Mouse (Mus musculus): ENCODE measurements around the gene Pde10a. TPM values are rescaled to one million over a fixed set of nuclear protein-coding genes. Genes with fewer than 3 reads are reported as not detected.

Pde10a gene
- polyA plus RNA-seq, 1 experiment from 2014 or later = 2.5 TPM

GRCm38 (mm10) chr17:8912933-8913332 is 387.8 kb downstream of the Pde10a start:
- no peak for ATAC-seq (ENCODE audit: insufficient number of reproducible peaks, insufficient read depth, low FRiP score, low read depth)
- H3K9ac ChIP-seq (ENCODE audit: low read length) = no peak overlapping the region
- H3K9me3 ChIP-seq (ENCODE audit: control insufficient read depth, low read length) = no peaks in the 10 kb centered on the region
- H3K27ac ChIP-seq (replicated peaks in 1 of 2; ENCODE audit: control insufficient read depth in 1 of 2, insufficient read depth in 1 of 2, low read depth in 2 of 2, low read length in 2 of 2) = no peak overlapping the region
- H3K4me3 ChIP-seq (ENCODE audit: control insufficient read depth in 1 of 2, insufficient read depth in 1 of 2, low read depth in 1 of 2, low read length in 2 of 2) = no peak overlapping the region
- H3K27me3 ChIP-seq (ENCODE audit: control insufficient read depth, insufficient read depth, low read length) = no peaks in the 10 kb centered on the region
- no peak overlapping the region for H3K4me2 ChIP-seq (ENCODE audit: low read length)
- WGBS = 89% methylated on average over 3 of the region's 3 CpGs
- no peaks in the 10 kb centered on the region for H3K4me1 ChIP-seq (ENCODE audit: control insufficient read depth in 2 of 2, insufficient read depth in 2 of 2, low read length in 2 of 2)
- no peaks in the 10 kb centered on the region for H3K36me3 ChIP-seq (ENCODE audit: control insufficient read depth, insufficient read depth, low read length)

DNA sequence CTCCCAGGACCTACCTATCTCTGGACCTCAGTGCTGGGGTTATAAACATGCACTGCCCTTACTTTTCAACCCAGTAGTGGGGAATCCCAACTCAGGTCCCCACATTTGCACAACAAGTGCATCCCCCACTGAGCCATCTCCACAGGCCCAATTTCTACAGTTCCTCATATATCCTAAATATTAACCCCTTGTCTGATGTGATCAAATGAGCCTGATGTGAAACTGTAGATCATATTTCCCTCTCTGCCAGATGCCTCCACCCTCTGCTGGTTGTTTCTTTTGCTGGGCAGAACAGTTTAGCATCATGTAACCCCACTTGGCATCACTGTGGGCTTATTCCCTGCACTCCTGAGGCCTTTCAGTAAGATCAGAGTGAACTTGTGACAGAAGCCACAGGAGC is 390.5 kb downstream of the Pde10a start:
- Histone ChIP-seq H3K4me2 (ENCODE audit: low read length) (no peak overlapping the region), H3K9me3 (ENCODE audit: control insufficient read depth, low read length) (no peaks in the 10 kb centered on the region), H3K9ac (ENCODE audit: low read length) (no peak overlapping the region), H3K27ac (replicated peaks in 1 of 2; ENCODE audit: control insufficient read depth in 1 of 2, insufficient read depth in 1 of 2, low read depth in 2 of 2, low read length in 2 of 2) (no peak overlapping the region), H3K36me3 (ENCODE audit: control insufficient read depth, insufficient read depth, low read length) (no peaks in the 10 kb centered on the region), H3K27me3 (ENCODE audit: control insufficient read depth, insufficient read depth, low read length) (0 out of 2 replicates have a peak, but pooled peaks cover 3% of the 10 kb centered on the region), H3K4me1 (ENCODE audit: control insufficient read depth in 2 of 2, insufficient read depth in 2 of 2, low read length in 2 of 2) (no peaks in the 10 kb centered on the region), H3K4me3 (ENCODE audit: control insufficient read depth in 1 of 2, insufficient read depth in 1 of 2, low read depth in 1 of 2, low read length in 2 of 2) (no peak overlapping the region)
- ATAC-seq (ENCODE audit: insufficient number of reproducible peaks, insufficient read depth, low FRiP score, low read depth) = no peak

DNA sequence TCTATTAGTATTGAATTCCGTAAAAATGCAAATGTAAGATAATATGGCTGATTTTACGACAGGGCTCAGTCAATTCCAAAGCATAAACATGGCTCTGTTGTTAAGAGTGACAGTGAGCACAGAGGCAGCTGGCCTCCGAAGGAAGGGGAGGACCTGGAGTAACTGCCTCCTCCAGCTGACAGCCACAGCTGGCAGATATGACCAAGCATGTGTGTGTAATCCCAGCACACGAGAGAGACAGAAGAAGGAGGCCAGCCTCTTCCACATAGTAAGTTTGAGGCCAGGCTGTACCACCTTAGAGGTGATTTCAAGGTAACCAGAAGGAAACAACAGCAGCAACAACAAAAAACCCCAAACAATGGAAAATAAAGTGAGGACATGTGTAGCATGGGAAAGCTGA is 397.9 kb downstream of the Pde10a start:
- Histone ChIP-seq H3K4me3 (ENCODE audit: control insufficient read depth in 1 of 2, insufficient read depth in 1 of 2, low read depth in 1 of 2, low read length in 2 of 2) (no peak overlapping the region), H3K4me2 (ENCODE audit: low read length) (no peak overlapping the region), H3K36me3 (ENCODE audit: control insufficient read depth, insufficient read depth, low read length) (no peaks in the 10 kb centered on the region), H3K27me3 (ENCODE audit: control insufficient read depth, insufficient read depth, low read length) (peaks cover 26% of the 10 kb centered on the region), H3K9me3 (ENCODE audit: control insufficient read depth, low read length) (no peaks in the 10 kb centered on the region), H3K27ac (replicated peaks in 1 of 2; ENCODE audit: control insufficient read depth in 1 of 2, insufficient read depth in 1 of 2, low read depth in 2 of 2, low read length in 2 of 2) (no peak overlapping the region), H3K9ac (ENCODE audit: low read length) (no peak overlapping the region), H3K4me1 (ENCODE audit: control insufficient read depth in 2 of 2, insufficient read depth in 2 of 2, low read length in 2 of 2) (peaks cover 0 to 2% of the 10 kb centered on the region in 2 experiments; a peak in 1 of 4 replicates)
- 63% methylated on average over 4 of the region's 4 CpGs for WGBS
- no peak for ATAC-seq (ENCODE audit: insufficient number of reproducible peaks, insufficient read depth, low FRiP score, low read depth)

GRCm38 (mm10) chr17:8923727-8924126 is 398.6 kb downstream of the Pde10a start:
- 33% methylated on average over 8 of the region's 8 CpGs for WGBS
- no peak overlapping the region for H3K9ac ChIP-seq (ENCODE audit: low read length)
- no peaks in the 10 kb centered on the region for H3K36me3 ChIP-seq (ENCODE audit: control insufficient read depth, insufficient read depth, low read length)
- no peaks in the 10 kb centered on the region for H3K9me3 ChIP-seq (ENCODE audit: control insufficient read depth, low read length)
- H3K4me2 ChIP-seq (ENCODE audit: low read length) = no peak overlapping the region
- peaks cover 26% of the 10 kb centered on the region for H3K27me3 ChIP-seq (ENCODE audit: control insufficient read depth, insufficient read depth, low read length)
- H3K4me3 ChIP-seq (ENCODE audit: control insufficient read depth in 1 of 2, insufficient read depth in 1 of 2, low read depth in 1 of 2, low read length in 2 of 2) = no peak overlapping the region
- no peak overlapping the region for H3K27ac ChIP-seq (replicated peaks in 1 of 2; ENCODE audit: control insufficient read depth in 1 of 2, insufficient read depth in 1 of 2, low read depth in 2 of 2, low read length in 2 of 2)
- H3K4me1 ChIP-seq (ENCODE audit: control insufficient read depth in 2 of 2, insufficient read depth in 2 of 2, low read length in 2 of 2) = peaks cover 0 to 2% of the 10 kb centered on the region in 2 experiments; a peak in 1 of 4 replicates
- ATAC-seq (ENCODE audit: insufficient number of reproducible peaks, insufficient read depth, low FRiP score, low read depth) = no peak

DNA sequence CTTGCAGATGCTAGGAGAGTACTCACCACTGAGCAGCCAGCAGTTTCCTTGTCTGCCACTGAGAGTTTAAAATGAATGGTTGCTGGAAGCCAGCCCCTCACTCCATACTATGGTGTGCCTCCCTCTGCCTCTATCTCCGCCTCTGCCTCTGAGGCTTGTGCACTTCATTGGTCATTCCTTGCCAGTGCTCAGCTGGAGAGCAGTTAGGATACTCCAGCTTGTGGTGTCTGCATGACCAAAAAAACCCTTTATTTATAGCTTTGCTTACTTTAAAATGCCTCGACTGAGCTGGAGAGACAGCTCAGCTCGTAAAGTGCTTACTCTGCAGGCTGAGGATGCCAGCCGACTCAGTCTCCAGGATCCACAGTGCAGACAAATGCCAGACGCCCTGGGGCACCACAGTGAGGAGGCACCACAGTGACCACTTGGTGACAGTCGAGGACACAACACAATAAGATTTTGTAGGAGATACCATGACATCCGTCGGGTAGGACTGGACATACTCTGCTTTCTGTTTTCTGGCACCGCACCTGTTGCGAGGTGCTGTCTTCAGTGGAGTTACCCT is 400.7 kb downstream of the Pde10a start:
- no peak overlapping the region for H3K9ac ChIP-seq (ENCODE audit: low read length)
- no peaks in the 10 kb centered on the region for H3K9me3 ChIP-seq (ENCODE audit: control insufficient read depth, low read length)
- peaks cover 2 to 4% of the 10 kb centered on the region in 2 experiments; a peak in 1 of 4 replicates for H3K4me1 ChIP-seq (ENCODE audit: control insufficient read depth in 2 of 2, insufficient read depth in 2 of 2, low read length in 2 of 2)
- no peak overlapping the region for H3K4me3 ChIP-seq (ENCODE audit: control insufficient read depth in 1 of 2, insufficient read depth in 1 of 2, low read depth in 1 of 2, low read length in 2 of 2)
- peaks cover 26% of the 10 kb centered on the region for H3K27me3 ChIP-seq (ENCODE audit: control insufficient read depth, insufficient read depth, low read length)
- no peak overlapping the region for H3K4me2 ChIP-seq (ENCODE audit: low read length)
- H3K27ac ChIP-seq (replicated peaks in 1 of 2; ENCODE audit: control insufficient read depth in 1 of 2, insufficient read depth in 1 of 2, low read depth in 2 of 2, low read length in 2 of 2) = no peak overlapping the region
- ATAC-seq (ENCODE audit: insufficient number of reproducible peaks, insufficient read depth, low FRiP score, low read depth) = no peak
- 42% methylated on average over 10 of the region's 10 CpGs for WGBS
- no peaks in the 10 kb centered on the region for H3K36me3 ChIP-seq (ENCODE audit: control insufficient read depth, insufficient read depth, low read length)

DNA sequence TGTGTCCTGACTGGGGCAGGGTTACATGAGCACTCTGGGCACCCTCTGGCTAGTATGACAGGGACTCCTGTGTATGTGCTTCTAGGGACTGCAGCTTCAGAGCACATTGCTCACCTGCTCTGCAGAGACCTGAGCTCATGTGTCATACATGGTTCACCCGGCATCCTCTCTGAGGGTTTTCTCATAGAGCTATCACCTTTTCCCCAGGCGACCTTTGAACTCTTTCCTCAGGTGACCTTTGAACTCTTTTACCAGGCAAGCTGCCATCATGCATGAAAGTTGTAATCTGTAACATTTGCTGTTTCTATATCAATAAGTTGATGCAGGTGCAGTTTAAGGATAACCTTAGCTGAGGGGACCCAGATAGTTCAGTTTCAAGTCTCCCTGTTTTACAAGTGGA is 403.4 kb downstream of the Pde10a start:
- Histone ChIP-seq H3K4me2 (ENCODE audit: low read length) (no peak overlapping the region), H3K4me1 (ENCODE audit: control insufficient read depth in 2 of 2, insufficient read depth in 2 of 2, low read length in 2 of 2) (peaks cover 2 to 4% of the 10 kb centered on the region in 2 experiments; a peak in 1 of 4 replicates), H3K9ac (ENCODE audit: low read length) (no peak overlapping the region), H3K27ac (replicated peaks in 1 of 2; ENCODE audit: control insufficient read depth in 1 of 2, insufficient read depth in 1 of 2, low read depth in 2 of 2, low read length in 2 of 2) (no peak overlapping the region), H3K4me3 (ENCODE audit: control insufficient read depth in 1 of 2, insufficient read depth in 1 of 2, low read depth in 1 of 2, low read length in 2 of 2) (no peak overlapping the region), H3K27me3 (ENCODE audit: control insufficient read depth, insufficient read depth, low read length) (peaks cover 39% of the 10 kb centered on the region), H3K9me3 (ENCODE audit: control insufficient read depth, low read length) (no peaks in the 10 kb centered on the region), H3K36me3 (ENCODE audit: control insufficient read depth, insufficient read depth, low read length) (no peaks in the 10 kb centered on the region)
- ATAC-seq (ENCODE audit: insufficient number of reproducible peaks, insufficient read depth, low FRiP score, low read depth) = no peak
- WGBS = 65% methylated on average over 2 of the region's 2 CpGs

- peaks cover 39% of the 10 kb centered on the region for H3K27me3 ChIP-seq (ENCODE audit: control insufficient read depth, insufficient read depth, low read length)
- peaks cover 0 to 4% of the 10 kb centered on the region in 2 experiments; a peak in 1 of 4 replicates for H3K4me1 ChIP-seq (ENCODE audit: control insufficient read depth in 2 of 2, insufficient read depth in 2 of 2, low read length in 2 of 2)
- no peaks in the 10 kb centered on the region for H3K36me3 ChIP-seq (ENCODE audit: control insufficient read depth, insufficient read depth, low read length)
- 50% methylated on average over 8 of the region's 8 CpGs for WGBS
- H3K4me2 ChIP-seq (ENCODE audit: low read length) = no peak overlapping the region
- no peaks in the 10 kb centered on the region for H3K9me3 ChIP-seq (ENCODE audit: control insufficient read depth, low read length)
- no peak overlapping the region for H3K27ac ChIP-seq (replicated peaks in 1 of 2; ENCODE audit: control insufficient read depth in 1 of 2, insufficient read depth in 1 of 2, low read depth in 2 of 2, low read length in 2 of 2)
- H3K4me3 ChIP-seq (ENCODE audit: control insufficient read depth in 1 of 2, insufficient read depth in 1 of 2, low read depth in 1 of 2, low read length in 2 of 2) = no peak overlapping the region
- ATAC-seq (ENCODE audit: insufficient number of reproducible peaks, insufficient read depth, low FRiP score, low read depth) = no peak
- no peak overlapping the region for H3K9ac ChIP-seq (ENCODE audit: low read length)
Measured at GRCm38 (mm10) chr17:8929636-8930035, 404.5 kb downstream of the Pde10a start.

GRCm38 (mm10) chr17:8935604-8936003 is 410.4 kb downstream of the Pde10a start:
- no peak overlapping the region for H3K9ac ChIP-seq (ENCODE audit: low read length)
- H3K27me3 ChIP-seq (ENCODE audit: control insufficient read depth, insufficient read depth, low read length) = peaks cover 31% of the 10 kb centered on the region
- 36% methylated on average over 12 of the region's 12 CpGs for WGBS
- H3K27ac ChIP-seq (replicated peaks in 1 of 2; ENCODE audit: control insufficient read depth in 1 of 2, insufficient read depth in 1 of 2, low read depth in 2 of 2, low read length in 2 of 2) = no peak overlapping the region
- H3K4me1 ChIP-seq (ENCODE audit: control insufficient read depth in 2 of 2, insufficient read depth in 2 of 2, low read length in 2 of 2) = 0 out of 4 replicates have a peak, but pooled peaks cover 0 to 2% of the 10 kb centered on the region in 2 experiments
- no peak for ATAC-seq (ENCODE audit: insufficient number of reproducible peaks, insufficient read depth, low FRiP score, low read depth)
- H3K4me3 ChIP-seq (ENCODE audit: control insufficient read depth in 1 of 2, insufficient read depth in 1 of 2, low read depth in 1 of 2, low read length in 2 of 2) = no peak overlapping the region
- no peaks in the 10 kb centered on the region for H3K36me3 ChIP-seq (ENCODE audit: control insufficient read depth, insufficient read depth, low read length)
- H3K4me2 ChIP-seq (ENCODE audit: low read length) = no peak overlapping the region
- no peaks in the 10 kb centered on the region for H3K9me3 ChIP-seq (ENCODE audit: control insufficient read depth, low read length)
